Mouse (Mus musculus): ENCODE measurements around the gene Grik4.

The Grik4 gene

GRCm38 (mm10) chr9:42858998-42859690 is 85.1 kb downstream of the Grik4 start:
- no peak for DNase-seq

GRCm38 (mm10) chr9:42858576-42858975 is 85.7 kb downstream of the Grik4 start:
- no peak for DNase-seq

GRCm38 (mm10) chr9:42857756-42858155 is 86.5 kb downstream of the Grik4 start:
- DNase-seq: no peak

- DNase-seq: no peak
Measured at GRCm38 (mm10) chr9:42853077-42853476, 91.2 kb downstream of the Grik4 start.

- no peak for DNase-seq
Measured at GRCm38 (mm10) chr9:42850063-42850462, 94.2 kb downstream of the Grik4 start.

- DNase-seq: no peak
Measured at GRCm38 (mm10) chr9:42848061-42848460, 96.2 kb downstream of the Grik4 start.

- no peak for DNase-seq
Measured at GRCm38 (mm10) chr9:42846676-42847425, 97.4 kb downstream of the Grik4 start.

GRCm38 (mm10) chr9:42846139-42846538 is 98.2 kb downstream of the Grik4 start:
- DNase-seq: no peak

GRCm38 (mm10) chr9:42844301-42844700 is 100.0 kb downstream of the Grik4 start:
- no peak for DNase-seq

GRCm38 (mm10) chr9:42838299-42838698 is 106.0 kb downstream of the Grik4 start:
- peak; percentile 68 for DNase-seq

GRCm38 (mm10) chr9:42837498-42837897 is 106.8 kb downstream of the Grik4 start:
- no peak for DNase-seq

- no peak for DNase-seq
Measured at GRCm38 (mm10) chr9:42831558-42831957, 112.7 kb downstream of the Grik4 start.

GRCm38 (mm10) chr9:42819247-42819646 is 125.0 kb downstream of the Grik4 start:
- DNase-seq: no peak

- no peak for DNase-seq
Measured at GRCm38 (mm10) chr9:42816815-42817214, 127.5 kb downstream of the Grik4 start.

GRCm38 (mm10) chr9:42809146-42809545 is 135.1 kb downstream of the Grik4 start:
- DNase-seq: no peak

- DNase-seq: peak; percentile 10
Measured at GRCm38 (mm10) chr9:42808394-42808793, 135.9 kb downstream of the Grik4 start.

GRCm38 (mm10) chr9:42803061-42803491 is 141.2 kb downstream of the Grik4 start:
- no peak for DNase-seq

- no peak for DNase-seq
Measured at GRCm38 (mm10) chr9:42801929-42802328, 142.4 kb downstream of the Grik4 start.

- no peak for DNase-seq
Measured at GRCm38 (mm10) chr9:42800138-42800537, 144.2 kb downstream of the Grik4 start.

- DNase-seq: no peak
Measured at GRCm38 (mm10) chr9:42799694-42800093, 144.6 kb downstream of the Grik4 start.

GRCm38 (mm10) chr9:42799242-42799641 is 145.1 kb downstream of the Grik4 start:
- no peak for DNase-seq

- DNase-seq: no peak
Measured at GRCm38 (mm10) chr9:42798280-42798679, 146.0 kb downstream of the Grik4 start.

GRCm38 (mm10) chr9:42797276-42797675 is 147.0 kb downstream of the Grik4 start:
- no peak for DNase-seq

- no peak for DNase-seq
Measured at GRCm38 (mm10) chr9:42795881-42796280, 148.4 kb downstream of the Grik4 start.

Data from thymus, postnatal 25 days (tissue).